Mouse (Mus musculus): ENCODE measurements at regions not wholly inside any gene's neighbourhood (a gene's known extent, or its start where the extent isn't known, plus 50 kb on each side); places are given as distances from the start of the nearest gene placed in this dataset.
A peak's percentile ranks its signal among the peaks of the same experiment; 100 is the strongest.

DNA sequence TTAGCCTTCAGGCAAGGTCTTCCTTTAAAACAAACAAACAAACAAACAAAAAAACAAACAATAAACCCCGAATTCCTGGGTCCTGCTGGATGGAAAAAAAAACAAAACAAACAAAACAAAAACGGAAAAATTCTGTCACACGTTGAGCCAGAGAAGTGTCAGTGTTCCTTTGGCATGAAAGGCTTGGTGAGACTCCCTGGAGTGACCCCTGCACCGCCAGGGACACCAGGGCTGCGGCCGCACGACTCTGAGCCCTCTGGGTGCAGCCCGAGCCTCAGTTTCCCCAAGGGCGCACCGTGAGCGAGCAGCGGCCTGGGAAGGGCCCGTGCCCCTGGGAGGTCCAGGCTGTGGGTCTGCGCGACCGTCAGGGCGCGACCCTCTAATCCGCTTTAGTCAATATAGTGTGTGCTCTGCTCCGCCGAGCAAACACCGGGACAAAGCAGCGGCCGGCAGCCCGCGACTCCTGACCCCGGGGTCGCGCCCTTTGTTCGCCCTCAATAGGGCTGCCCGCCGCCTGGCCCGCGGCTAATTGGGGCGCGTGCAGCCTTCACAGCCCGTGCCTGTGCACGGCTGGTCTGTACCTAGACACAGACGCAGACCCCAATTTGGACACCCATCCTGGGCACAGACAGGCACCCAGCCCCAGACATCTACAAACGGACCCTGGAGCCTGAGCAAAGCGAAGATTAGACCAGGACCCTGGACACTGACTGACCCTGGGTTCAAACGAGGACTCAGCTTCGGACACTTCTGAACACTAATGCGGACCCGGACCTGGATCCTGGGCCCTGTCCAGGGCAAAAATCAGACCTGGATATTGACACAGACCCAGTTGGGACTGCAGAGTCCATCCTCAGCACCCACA lies 74.0 kb upstream of the Ppara start:
- DNase-seq (ENCODE audit: low read depth, low spot score), result peak; percentile 19

DNA sequence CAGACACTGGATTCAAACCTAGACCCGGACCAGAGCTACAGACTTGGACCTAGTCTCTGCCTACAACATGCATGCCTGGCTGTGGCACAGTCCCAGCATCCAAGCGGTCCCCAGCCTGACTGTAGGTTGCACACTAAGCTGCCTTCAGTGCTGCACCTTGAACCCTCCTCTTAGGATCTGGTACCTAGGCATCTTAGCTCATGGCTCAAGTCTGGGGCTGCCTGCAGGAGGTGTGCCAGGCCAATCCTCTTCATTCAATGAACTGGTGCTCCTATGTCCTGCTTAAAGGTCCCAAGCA lies 73.4 kb upstream of the Ppara start:
- DNase-seq (ENCODE audit: low read depth, low spot score), result peak; percentile 32

DNA sequence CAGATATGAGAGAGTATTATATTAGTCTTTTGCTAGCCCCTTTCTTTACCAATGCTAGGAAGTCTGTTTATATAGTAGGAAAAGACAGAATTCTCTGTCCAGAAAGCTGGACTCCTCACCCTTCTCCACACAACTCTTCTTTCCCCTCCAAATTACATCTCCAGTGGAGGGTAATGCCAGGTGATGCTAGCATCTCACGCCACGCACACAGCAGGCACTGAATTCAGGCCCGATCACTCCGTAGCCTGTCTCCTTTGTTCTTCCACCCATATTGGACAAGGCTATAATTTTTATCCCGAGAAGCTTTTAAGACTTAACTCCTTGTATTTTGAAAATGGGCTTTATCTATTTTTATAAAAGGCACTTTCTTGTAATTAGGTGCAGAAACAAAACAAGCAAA lies 73.0 kb upstream of the Ppara start:
- DNase-seq (ENCODE audit: low read depth, low spot score), result no peak

DNA sequence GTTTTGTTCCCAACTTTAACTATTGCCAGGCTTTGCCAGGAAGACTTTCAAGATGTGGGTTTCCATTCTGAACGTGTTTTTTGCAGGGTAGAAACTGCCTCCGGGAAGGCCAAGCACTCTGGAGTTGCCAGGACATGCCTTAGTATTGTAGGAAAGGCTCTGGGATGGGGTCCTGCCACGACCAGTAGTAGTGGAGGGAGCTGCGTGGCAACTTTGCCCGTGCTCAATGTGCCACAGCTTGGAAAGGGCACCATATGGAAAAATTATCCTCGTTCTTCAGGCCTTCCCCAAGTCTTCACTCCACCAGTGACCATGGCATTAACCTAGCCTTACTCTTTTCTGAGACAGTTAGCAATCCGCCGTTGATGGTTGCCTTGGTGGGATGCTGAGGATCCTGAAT lies 72.5 kb upstream of the Ppara start:
- DNase-seq (ENCODE audit: low read depth, low spot score), result no peak

DNA sequence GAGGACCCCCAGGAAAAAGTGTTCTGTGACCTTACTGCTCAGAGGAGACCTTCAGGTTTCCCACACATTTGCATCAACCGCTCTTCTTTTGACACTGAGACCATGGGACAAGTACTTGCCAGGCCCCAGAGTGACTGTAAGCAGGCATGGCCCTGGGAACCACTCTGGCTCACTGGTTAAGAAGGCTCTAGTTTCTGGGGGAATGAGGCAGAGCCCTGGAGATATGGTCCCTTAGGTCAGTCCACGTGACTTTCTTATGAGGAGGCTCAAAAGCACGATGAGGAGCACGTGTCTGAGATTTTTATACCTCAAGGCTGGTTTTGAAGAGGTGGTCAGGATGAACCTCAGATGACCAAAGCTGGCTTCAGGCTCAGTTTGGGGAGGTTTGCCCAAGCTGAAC lies 72.1 kb upstream of the Ppara start:
- no peak for DNase-seq (ENCODE audit: low read depth, low spot score)

DNA sequence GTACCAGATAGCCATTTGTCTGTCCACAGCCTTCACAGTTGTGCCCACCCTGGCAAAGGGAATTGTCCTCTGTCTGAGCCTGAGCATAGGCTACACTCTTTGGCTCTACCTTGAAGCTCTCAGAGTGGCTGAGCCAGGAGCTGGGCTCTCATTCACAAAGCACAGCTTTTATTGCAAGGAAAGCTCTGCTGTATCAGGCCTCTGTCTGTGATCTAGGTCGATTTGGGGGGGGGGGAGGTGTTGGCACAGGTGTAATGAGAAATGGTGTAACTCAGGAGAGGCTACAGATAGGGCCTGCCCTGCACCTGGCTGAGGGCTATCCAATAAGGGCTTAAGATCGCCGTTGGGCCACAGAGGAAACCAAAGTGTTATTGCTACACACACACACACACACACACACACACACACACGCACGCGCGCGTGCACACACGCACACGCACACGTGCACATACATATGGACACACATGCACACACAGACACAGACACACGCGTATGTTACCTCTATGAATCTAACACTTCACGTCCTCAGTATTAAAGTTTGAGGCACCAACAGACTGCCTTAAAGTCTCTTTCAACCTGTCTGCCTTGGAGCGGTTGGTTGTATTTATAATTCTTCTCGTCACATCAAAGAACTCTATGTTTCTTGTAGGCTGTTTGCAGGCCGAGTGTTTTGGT lies 70.9 kb upstream of the Ppara start:
- no peak for DNase-seq (ENCODE audit: low read depth, low spot score)

DNA sequence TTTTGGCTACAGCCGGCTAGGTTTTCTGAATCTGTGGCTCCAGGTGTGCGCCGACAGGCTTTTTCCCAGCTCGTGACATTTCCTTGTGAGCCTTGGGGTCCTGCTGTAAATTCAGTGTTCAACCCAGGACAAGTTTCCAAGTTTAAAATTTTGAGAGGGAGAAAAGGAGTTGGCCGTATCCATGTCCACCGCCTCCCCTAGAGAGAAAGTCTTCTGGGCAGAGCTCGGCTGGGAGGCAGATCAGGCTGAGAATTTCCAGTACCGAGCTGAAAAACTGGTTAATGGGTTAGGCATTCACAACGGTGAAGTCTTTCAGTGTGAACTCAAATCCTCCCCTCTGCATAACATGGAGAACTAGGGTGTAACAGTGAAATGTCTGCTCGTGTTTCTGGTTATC lies 70.4 kb upstream of the Ppara start:
- DNase-seq (ENCODE audit: low read depth, low spot score), result no peak

DNA sequence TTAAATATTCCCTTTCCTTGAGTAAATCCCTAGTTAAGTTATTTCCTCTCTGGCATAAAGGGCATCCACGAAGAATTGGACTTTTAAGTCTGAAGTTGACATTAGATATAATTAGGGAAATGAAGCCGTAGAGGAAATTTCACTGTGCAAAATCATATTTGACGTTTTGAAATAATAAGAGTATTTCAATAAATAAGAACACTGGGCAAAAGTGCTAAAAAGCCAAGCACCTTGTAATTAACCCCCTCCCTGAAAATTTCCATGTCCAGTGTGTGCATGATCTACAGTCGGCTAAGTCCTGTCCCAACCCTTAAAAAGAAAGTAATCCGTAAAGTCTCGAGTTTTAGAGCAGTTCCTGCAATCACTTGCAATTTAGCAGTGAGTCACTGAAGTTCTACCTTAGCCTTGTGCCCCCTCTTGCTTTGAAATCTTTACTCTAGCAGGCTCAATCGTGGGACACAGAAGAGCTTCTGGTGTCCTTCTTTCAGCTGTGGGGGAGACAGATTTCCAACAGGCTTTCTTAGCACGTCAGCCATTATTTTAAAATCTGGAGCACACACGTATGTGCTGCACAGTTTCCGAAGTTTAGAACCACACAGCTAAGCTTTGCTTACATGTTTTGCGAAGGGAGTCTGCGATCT lies 69.5 kb upstream of the Ppara start:
- DNase-seq (ENCODE audit: low read depth, low spot score), result no peak

DNA sequence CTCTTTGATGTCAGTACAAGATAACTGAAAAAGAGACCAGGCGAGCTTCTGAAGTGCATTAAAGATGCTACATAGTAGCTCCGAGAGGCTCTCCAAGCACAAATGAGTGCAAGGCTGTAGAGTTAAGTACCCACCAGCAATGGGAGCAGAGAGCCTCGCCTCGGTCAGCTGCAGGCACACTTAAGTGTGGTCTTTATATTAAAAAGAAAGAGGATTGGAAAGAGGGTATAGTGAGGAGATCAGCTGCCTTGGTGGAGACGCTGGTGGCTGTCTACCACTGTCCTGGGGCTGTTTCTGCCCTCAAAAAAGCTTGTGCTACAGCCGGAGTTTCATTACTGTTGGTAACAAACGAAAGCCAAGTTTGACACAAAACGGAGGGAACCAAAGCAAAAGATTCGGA lies 68.3 kb upstream of the Ppara start:
- no peak for DNase-seq (ENCODE audit: low read depth, low spot score)

DNA sequence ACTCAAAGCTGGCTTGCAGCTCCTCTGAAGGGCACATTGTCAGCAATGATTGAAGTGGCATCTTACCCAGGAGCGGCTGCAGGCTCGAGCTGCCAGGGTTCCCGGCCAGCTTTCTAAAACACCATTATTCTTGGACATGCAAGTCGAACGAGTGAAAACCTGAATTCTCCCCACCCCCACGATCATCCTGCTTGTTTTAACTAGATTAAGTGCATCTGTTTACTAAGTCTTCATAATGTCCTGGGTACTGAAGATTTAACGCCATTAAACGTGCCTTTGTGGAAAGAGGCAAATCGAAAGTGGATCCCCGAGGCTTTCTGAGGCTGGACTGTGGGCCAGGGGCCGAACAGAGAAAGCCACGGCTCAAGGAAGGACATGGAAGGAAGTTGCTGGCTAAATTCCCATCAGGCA lies 67.4 kb upstream of the Ppara start:
- DNase-seq (ENCODE audit: low read depth, low spot score), result no peak

DNA sequence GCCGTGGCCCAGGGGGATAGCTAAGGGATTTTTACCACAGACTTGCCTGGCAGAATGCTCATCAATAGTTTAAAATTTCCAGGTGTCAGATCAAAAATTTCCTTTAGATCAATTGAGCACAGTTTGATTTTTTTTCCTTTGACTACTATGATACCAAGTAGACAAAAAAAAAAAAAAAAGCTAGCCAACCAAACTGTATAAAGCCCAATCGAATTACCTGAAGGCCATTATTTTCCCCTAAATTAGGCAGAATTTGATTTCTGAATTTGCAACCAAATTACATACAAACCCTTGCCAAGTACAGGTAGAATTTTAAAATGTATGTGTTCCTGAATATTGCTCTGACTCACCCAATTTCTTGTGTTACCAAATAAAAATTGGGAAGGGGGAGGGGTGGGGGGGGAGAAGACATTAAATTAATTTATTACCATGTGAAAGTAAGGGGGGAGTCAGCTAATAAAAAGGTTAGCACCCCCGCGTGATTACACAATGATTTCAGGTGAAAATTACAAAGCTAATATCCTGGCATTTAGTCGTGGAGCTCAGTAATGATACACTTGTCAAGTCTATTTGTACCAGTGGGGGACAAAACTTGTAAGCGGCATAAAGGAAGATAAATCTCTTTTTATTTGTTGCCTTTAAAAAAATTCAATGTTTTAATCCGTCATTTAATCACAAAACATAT lies 66.7 kb upstream of the Ppara start:
- DNase-seq (ENCODE audit: low read depth, low spot score), result no peak

DNA sequence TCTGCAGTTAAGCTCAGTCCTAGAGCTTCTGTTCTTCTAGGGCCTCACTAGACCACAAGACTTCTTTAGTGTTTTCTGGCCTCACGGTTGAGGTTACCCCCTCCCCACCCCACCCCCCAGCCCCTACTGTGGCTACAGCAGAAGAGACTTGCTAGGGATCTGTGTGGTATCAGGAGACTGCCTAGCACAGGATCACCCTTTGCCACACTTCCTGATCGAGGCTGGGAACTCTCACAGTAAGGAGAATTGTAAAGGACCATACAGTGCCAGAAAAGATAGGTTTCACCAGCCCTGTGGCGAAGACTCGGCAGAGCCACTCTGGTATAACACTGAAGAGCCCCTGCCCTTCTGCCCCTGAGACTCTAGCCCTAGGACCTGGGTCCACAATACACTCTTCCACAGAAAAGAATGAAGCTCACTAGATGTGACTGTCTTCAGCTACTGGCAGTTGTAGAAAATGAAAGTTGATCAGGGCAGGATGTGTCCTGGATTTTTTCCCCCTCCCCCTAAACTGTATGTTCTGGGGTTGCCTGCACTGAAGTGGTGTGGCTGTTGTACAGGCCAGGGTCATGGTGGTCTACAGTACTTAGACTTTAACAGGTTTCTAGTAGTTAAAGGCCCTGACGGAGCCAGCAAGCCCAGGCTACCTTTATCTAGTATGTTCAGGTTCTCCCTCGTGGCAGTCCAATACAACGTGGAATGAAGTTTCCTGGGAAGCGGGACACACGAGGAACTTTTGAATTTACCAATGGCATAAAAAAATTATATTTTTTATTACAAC lies 65.7 kb upstream of the Ppara start:
- DNase-seq (ENCODE audit: low read depth, low spot score), result no peak

DNA sequence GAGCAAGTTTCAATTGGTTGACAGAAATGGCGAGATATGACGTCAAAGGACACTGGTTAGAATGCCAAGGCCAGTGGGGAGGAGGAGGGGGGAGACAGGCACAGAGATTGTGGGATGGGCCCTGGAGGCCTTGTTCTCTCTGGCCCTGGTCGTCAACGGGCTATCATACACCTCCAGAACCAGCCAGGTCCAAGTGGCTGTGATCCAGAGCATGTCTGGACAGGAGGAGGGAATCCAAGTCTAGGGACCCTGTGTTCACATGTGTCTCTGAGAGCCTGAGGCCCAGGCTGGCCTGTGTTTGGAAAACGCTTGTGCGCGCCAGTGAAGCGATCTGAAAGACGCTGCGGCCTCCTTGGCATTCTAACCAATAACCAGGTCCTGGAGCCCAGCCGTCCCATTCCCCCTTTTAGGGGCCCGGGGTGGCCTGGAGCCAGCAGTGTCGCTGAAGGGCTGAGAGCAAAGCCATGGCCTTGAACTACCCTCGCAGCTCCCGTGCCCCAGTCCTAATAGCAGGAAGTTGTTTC lies 65.1 kb upstream of the Ppara start:
- no peak for DNase-seq (ENCODE audit: low read depth, low spot score)

DNA sequence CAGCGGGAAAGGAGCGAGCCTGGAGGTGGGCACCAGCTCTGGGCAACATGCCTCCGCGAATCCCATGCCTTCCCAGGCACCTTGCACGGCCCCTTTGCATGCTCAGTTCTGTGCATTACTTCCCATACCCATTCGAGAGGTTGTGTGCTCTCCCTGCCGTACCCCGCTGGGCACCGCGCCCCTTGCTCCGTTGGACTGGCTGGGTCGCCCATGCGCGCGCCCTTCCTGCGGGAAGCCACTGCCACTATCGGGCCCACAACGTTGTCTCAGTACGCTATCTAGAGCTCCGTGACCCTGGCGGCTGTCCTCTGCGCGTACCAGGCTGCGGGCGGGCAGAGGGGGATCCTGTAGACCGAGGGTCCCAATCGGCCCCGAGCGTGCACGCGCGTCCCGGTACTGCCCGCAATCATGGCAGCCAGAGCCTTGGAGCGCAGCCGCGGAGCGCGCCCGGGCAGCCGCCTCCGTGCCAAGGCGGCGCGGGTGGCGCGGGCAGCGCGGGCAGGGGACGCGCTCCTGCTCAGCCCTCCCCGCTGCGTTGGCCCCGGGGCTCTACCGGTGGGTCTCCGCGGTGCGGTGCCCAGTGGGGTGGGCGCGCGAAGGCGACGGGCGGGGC lies 64.5 kb upstream of the Ppara start:
- DNase-seq (ENCODE audit: low read depth, low spot score), result peak; percentile 72

DNA sequence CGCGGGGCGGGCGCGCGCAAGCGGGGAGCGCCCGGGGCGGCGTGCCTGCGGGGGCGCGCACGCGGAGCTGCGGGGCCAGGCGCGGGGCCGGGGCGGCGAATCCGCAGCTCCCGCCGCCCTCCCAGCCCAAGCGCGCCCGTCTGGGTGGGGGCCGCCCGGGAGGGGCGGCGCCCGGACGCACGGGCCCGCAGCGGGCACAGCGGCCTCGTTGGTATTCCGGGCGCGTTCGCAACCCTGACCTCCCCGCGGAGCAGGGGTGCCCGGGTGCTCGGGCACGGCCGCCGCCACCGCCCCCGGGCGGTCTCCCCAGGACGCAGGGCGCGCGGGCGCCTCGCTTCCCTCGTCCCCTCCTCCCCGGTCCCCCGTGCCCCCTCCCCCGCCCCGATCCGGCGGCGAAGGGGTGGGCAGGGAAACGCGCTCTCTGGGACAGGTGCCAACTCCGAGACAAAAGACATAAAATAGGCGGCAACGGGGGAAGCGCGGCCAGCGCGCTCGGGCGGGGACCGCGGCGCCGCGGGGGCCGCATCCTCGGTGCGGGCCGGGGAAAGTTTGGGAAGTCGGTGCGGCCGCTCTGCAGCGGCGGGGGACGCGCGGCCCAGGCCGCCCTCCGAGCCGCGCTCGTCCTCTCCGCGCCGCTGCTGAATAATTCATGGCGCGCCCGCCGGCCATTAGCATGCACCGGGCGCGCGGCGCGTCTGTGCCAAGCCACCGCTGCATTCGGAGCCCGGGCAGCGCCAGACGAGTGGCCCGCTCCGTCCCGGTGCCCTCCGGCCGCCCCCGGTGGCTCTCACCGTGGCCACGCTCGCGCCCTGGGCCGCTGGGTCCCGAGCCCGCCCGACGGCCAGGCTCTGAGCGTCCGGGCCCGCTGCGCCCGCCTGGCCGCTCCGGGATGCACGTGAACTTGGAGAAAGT lies 63.7 kb upstream of the Ppara start:
- peak; percentile 50 for DNase-seq (ENCODE audit: low read depth, low spot score)

DNA sequence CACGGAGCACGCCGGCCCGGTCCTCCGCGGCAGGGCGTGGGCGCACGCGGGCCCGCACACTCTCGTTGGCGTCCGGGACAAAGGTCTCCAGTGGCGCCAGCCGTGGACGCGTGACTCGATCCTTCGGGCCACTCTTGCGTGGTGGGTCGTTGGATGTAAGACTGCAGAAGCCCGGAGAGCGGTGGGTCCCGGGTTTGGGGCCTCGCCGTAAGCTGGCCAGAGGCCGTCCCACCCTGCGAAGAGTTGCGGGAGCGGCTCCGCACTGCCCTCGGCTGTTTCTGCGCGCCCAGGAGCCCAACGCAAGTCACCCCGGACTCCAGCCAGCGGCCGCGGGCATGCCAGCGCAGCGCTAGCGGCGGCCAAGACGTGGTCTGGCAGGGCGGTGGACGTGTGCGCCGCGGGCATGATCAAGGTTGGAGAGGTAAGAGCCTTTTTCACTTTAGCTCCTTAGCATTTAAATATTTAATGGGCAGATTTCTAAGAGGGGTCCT lies 63.0 kb upstream of the Ppara start:
- DNase-seq (ENCODE audit: low read depth, low spot score), result peak; percentile 54

DNA sequence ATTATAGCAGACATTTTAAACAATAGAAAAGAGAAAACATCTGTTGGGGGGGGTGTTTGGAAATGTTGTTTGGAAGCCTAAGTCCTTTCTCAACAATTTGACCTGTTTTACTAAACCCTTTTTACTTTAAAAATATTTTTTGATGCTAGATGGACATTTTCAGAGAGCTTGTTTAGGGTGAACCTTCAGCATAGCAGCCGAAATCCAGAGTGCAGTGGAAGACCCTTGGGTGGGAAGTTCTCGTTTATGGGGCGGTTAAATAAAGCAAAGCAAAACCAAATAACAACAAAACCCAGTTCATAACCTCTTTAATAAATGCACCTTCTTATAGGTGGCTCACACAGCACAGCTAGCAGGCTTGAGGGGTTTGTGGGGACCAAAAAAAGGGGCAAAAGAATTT lies 62.4 kb upstream of the Ppara start:
- no peak for DNase-seq (ENCODE audit: low read depth, low spot score)

DNA sequence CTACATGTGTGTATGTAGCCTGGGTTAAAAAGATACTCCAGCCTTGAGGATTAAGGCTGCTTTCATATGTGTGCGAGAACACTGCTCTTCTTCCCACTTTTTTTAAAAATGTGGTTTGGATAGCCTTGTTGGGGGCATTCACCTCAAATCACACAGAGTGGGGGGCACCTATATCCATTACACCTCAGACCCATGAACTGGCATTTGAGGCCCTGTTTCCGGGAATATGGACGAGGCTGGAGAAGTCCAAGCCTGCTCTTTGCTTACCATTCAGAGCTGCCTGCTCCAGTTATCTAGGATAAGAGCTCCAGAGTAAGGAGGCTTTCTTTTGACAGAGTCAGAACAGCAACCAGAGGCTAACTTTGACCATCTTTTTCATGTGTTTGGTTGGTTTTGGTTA lies 61.9 kb upstream of the Ppara start:
- DNase-seq (ENCODE audit: low read depth, low spot score), result no peak

DNA sequence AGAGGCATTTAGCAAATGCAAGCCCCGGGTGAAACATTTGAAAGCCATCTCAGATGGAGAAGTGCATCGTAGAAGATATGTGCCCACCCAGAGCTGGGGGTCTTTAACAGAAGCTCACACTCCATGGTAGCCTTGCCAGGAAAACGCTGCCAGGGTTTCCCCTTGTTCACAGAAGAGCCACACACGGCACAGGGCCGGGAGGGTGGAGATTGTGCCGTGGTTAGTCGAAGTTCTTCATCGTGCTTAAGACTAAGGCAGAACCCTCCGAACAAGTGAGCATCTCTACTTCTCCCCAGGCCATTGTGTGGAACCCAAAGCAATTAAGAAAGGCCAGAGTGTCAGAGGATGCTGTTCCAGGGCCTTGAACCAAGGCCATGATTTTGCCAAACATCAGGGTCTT lies 61.3 kb upstream of the Ppara start:
- DNase-seq (ENCODE audit: low read depth, low spot score), result no peak

Measured in ZHBTc4 (cell line).